Mouse (Mus musculus) embryonic facial prominence, embryonic 11.5 days (tissue): ENCODE measurements around the gene Rarg. TPM values are rescaled to one million over a fixed set of nuclear protein-coding genes. Genes with fewer than 3 reads are reported as not detected.

ENCODE experiments used
- ATAC-seq: fragments of 200-750 bp; cut with Nextera tagmentation; replicated peaks from 2 replicates; pipeline ENCODE4 v1.8.0; 2017; ENCODE audit warnings: low read depth; ENCODE audit not compliant: insufficient number of reproducible peaks, low FRiP score, low TSS enrichment
- DNase-seq: peaks from one replicate; pipeline ENCODE4 v3.0.0-alpha.2; 2015; ENCODE audit warnings: low spot score
- H3K27ac ChIP-seq: fragments of 300-500 bp; sonication (generic); replicated peaks from 2 replicates; pipeline ENCODE4 v1.5.1; 2014; ENCODE audit warnings: mild to moderate bottlenecking, low read depth, low read length, control low read depth
- H3K27me3 ChIP-seq: fragments of 300-500 bp; sonication (generic); 2 replicates; pipeline ENCODE4 v1.6.1; 2014; ENCODE audit warnings: mild to moderate bottlenecking, low read length, moderate library complexity, mixed read lengths; ENCODE audit not compliant: control insufficient read depth, insufficient read depth
- H3K36me3 ChIP-seq: fragments of 300-500 bp; sonication (generic); replicated peaks from 2 replicates; pipeline ENCODE4 v1.6.1; 2014; ENCODE audit warnings: low read depth, mild to moderate bottlenecking, low read length, moderate library complexity, mixed read lengths; ENCODE audit not compliant: control insufficient read depth, insufficient read depth
- H3K4me1 ChIP-seq: fragments of 300-500 bp; sonication (generic); 2 replicates; pipeline ENCODE4 v1.6.1; 2014; ENCODE audit warnings: low read length, mixed read lengths; ENCODE audit not compliant: control insufficient read depth, insufficient read depth
- H3K4me2 ChIP-seq: fragments of 300-500 bp; sonication (generic); 2 replicates; pipeline ENCODE4 v1.6.1; 2014; ENCODE audit warnings: low read depth, mild to moderate bottlenecking, control low read depth, low read length, moderate library complexity
- H3K4me3 ChIP-seq: fragments of 300-500 bp; sonication (generic); 2 replicates; pipeline ENCODE4 v1.5.1; 2014; ENCODE audit warnings: low read depth, low read length, control low read depth
- H3K9ac ChIP-seq: fragments of 300-500 bp; sonication (generic); replicated peaks from 2 replicates; pipeline ENCODE4 v1.6.1; 2014; ENCODE audit warnings: mild to moderate bottlenecking, control low read depth, low read length
- H3K9me3 ChIP-seq: fragments of 300-500 bp; sonication (generic); replicated peaks from 2 replicates; pipeline ENCODE4 v1.6.1; 2016; ENCODE audit warnings: mild to moderate bottlenecking, low read length, inconsistent platforms, mixed read lengths; ENCODE audit not compliant: control insufficient read depth
- WGBS: fragments of 180-500 bp; shearing (Covaris S2); extraction: QIAGEN DNeasy Blood & Tissue Kit; methylation state at CpG from one replicate; pipeline ENCODE4 v1.1.7; 2014; 5-methylcytosine and 5-hydroxymethylcytosine counted together
- polyA plus RNA-seq: library from polyadenylated mRNA; unstranded; fragments of >200 nt; fragmentation: Nextera tagmentation; extraction: Ambion mirVana; gene quantifications from 2 replicates; pipeline ENCODE4 v1.2.1, GENCODE M21; 2014

The Rarg gene
- polyA plus RNA-seq, 1 experiment from 2014 or later, result 68.1 TPM

- no peaks in the 10 kb centered on the region for H3K27me3 ChIP-seq
- ATAC-seq (peak; percentile 60), DNase-seq (peak; percentile 86)
- WGBS, result under 1% methylated on average over 39 of the region's 44 CpGs
- no peaks in the 10 kb centered on the region for H3K9me3 ChIP-seq
- H3K4me3 ChIP-seq, result peak overlapping the region; percentile 63
- peaks cover 27% of the 10 kb centered on the region for H3K4me1 ChIP-seq
- H3K36me3 ChIP-seq, result no peaks in the 10 kb centered on the region
- peak overlapping the region; percentile 74 for H3K9ac ChIP-seq
- H3K27ac ChIP-seq, result peak overlapping the region; percentile 99
- peak overlapping the region; percentile 96 for H3K4me2 ChIP-seq
These were observed 11.2 kb downstream of the Rarg start for GRCm38 (mm10) chr15:102245891-102246741.

GRCm38 (mm10) chr15:102245461-102245881, 11.8 kb downstream of the Rarg start:
- Histone ChIP-seq H3K27me3 (no peaks in the 10 kb centered on the region), H3K36me3 (no peaks in the 10 kb centered on the region), H3K4me3 (peak overlapping the region; percentile 63), H3K4me1 (peaks cover 25% of the 10 kb centered on the region), H3K9ac (peak overlapping the region; percentile 74), H3K4me2 (peak overlapping the region; percentile 96), H3K9me3 (no peaks in the 10 kb centered on the region), H3K27ac (peak overlapping the region; percentile 99)
- 1% methylated on average over 14 of the region's 14 CpGs for WGBS
- DNase-seq (no peak), ATAC-seq (no peak)

- peak; percentile 40 for DNase-seq
- Histone ChIP-seq H3K4me2 (peak overlapping the region; percentile 96), H3K27ac (peak overlapping the region; percentile 99), H3K4me3 (peak overlapping the region; percentile 63), H3K36me3 (no peaks in the 10 kb centered on the region), H3K9ac (peak overlapping the region; percentile 74), H3K9me3 (no peaks in the 10 kb centered on the region), H3K4me1 (peaks cover 21% of the 10 kb centered on the region), H3K27me3 (no peaks in the 10 kb centered on the region)
- WGBS, result 2% methylated on average over 18 of the region's 19 CpGs
- ATAC-seq, result no peak
These were observed 12.8 kb downstream of the Rarg start for GRCm38 (mm10) chr15:102244306-102245191.

GRCm38 (mm10) chr15:102243229-102244190, 13.8 kb downstream of the Rarg start:
- Histone ChIP-seq H3K4me3 (peak overlapping the region; percentile 63), H3K4me2 (peak overlapping the region; percentile 96), H3K9me3 (no peaks in the 10 kb centered on the region), H3K4me1 (peaks cover 21% of the 10 kb centered on the region), H3K27me3 (no peaks in the 10 kb centered on the region), H3K27ac (peak overlapping the region; percentile 99), H3K36me3 (peaks cover 3% of the 10 kb centered on the region), H3K9ac (peak overlapping the region; percentile 74)
- DNase-seq (peak; percentile 74), ATAC-seq (no peak)
- 6% methylated on average over 22 of the region's 22 CpGs for WGBS

DNA sequence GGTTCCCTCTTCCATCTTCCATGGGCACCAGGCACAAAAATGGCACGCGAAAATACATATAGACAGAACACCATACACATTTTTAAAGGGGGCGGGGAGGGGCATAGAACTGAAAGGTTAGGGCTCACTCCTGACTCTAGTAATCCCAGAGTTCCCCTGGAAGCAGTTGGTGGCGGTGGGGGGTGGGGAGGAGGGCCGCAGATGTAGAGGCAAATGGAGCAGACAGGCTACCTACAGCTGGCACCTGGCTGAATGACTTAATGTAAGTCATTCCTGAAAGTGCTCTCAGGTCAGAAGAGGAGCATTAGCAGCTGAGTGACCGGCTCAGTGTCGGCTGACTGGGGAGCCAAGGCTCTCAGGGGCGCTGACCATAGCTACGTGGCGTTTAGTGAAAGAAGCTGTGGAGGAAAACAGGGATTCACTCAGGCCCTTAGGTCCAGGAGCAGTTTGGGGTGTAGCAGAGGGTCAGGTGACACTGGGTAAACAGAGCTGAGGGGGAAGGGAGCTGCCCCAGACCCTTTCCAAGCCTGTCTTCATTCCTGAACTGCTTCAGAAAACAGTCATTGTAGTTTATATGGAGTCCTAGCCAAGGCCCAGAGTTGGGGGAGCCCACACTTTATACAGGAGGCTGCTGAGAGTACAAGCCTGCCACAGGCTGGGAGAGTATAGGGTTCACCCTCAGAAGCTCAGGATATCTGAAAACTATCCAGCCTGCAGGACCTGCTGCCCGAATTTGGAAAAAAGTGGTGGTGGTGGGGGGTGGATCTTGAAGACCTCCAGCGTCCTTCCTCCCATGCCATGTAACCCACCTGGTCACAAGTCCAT, 14.7 kb downstream of the Rarg start:
- 29% methylated on average over 12 of the region's 12 CpGs for WGBS
- Histone ChIP-seq H3K4me2 (peak overlapping the region; percentile 96), H3K9me3 (no peaks in the 10 kb centered on the region), H3K27me3 (no peaks in the 10 kb centered on the region), H3K27ac (peak overlapping the region; percentile 99; the same call in 1 of the 2 replicates), H3K4me3 (peak overlapping the region; percentile 63; the same call in 1 of the 2 replicates), H3K9ac (no peak overlapping the region; the same call in 1 of the 2 replicates), H3K4me1 (peaks cover 21% of the 10 kb centered on the region), H3K36me3 (peaks cover 3% of the 10 kb centered on the region)
- DNase-seq (no peak), ATAC-seq (no peak)

- Histone ChIP-seq H3K4me2 (no peak overlapping the region), H3K27ac (no peak overlapping the region), H3K9me3 (no peaks in the 10 kb centered on the region), H3K4me1 (peaks cover 17% of the 10 kb centered on the region), H3K4me3 (no peak overlapping the region), H3K36me3 (peaks cover 3% of the 10 kb centered on the region), H3K9ac (no peak overlapping the region), H3K27me3 (no peaks in the 10 kb centered on the region)
- WGBS, result 65% methylated on average over 4 of the region's 4 CpGs
- DNase-seq, result no peak
- no peak for ATAC-seq
These were observed 16.7 kb downstream of the Rarg start for GRCm38 (mm10) chr15:102240607-102241006.

GRCm38 (mm10) chr15:102239851-102240250, 17.5 kb downstream of the Rarg start:
- Histone ChIP-seq H3K27ac (no peak overlapping the region), H3K36me3 (peaks cover 3% of the 10 kb centered on the region), H3K27me3 (no peaks in the 10 kb centered on the region), H3K4me2 (no peak overlapping the region), H3K4me1 (peaks cover 17% of the 10 kb centered on the region), H3K9me3 (no peaks in the 10 kb centered on the region), H3K4me3 (no peak overlapping the region), H3K9ac (no peak overlapping the region)
- no peak for ATAC-seq
- 77% methylated on average over 11 of the region's 11 CpGs for WGBS
- no peak for DNase-seq
